Mouse (Mus musculus): ENCODE measurements around the gene Olfr669.
"Not testable (repeated sequence)": the region's sequence is repeated elsewhere in the genome, so short reads cannot be mapped to it uniquely, and the experiment has no call there.

Olfr669 gene

DNA sequence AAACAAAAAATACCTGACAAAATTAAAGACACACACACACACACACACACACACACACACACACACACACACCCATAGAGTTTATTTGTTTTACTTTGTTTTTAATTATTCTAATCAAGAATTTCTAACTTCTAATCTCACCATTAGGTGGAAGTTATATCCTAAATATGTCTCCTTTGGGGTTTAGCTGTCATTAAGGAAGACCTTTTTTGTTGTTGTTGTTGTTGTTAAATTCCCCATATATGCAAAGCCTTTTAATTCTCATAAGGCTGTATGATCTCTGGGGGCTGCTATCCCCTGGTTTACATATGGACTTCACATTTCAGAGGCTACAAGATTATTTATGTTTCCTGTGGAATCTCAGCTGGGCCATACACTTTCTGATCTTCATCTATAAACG lies at the start of gene Olfr669:
Gene Olfr669, plus strand, starts transcription at position 301 of the 400 bp plus-strand sequence.
- in situ Hi-C loops (cut with MboI; ENCODE audit: low pct_unique_long_range_greater_than_20kb in 1 of 2, low sequenced_read_pairs in 2 of 2, unreplicated experiment in 1 of 2): no loop called here

DNA sequence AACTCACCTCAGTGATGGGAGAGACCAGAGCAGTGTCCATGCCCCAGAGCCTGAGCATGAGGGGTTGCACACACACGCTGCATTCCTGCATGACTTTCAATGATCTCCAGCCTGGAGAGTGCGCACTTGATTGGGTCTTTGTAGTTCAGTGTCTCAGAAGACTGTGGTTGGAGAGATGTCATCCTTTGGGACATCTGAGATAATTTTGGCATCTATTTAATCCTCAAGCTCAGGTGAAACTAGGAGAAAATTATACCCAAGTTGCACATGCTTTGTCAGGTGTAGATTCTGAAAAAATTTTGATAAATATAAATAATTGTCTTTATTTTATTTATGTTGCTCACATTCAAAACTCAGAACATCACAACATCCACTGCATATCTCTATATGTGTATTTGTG lies 38.2 kb upstream of the Olfr669 start, which contains the start of gene Olfr666:
Gene Olfr666, minus strand, starts transcription at position 101 of the 400 bp plus-strand sequence.
- in situ Hi-C loops (cut with MboI; ENCODE audit: low pct_unique_long_range_greater_than_20kb in 1 of 2, low sequenced_read_pairs in 2 of 2, unreplicated experiment in 1 of 2): no loop called here

DNA sequence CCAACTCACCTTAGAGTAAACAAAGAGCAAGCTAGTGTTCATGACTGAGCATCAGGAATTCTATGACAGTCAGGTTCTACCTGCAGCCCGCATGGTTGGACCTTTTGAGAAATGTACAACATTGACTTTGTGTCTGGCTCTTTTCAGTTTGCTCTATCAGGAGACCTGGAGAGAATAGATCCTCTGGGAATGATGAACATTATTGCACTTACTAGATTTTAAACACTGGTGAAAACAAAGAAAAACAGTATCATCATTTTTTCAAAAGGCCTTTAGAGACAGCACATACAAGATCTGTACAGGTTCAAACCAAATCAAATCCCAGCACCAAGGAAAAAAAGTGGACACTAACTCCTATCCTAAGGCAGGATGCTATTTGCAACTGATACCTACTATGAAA lies 12.7 kb upstream of the Olfr669 start, which contains the start of gene Olfr667:
Gene Olfr667, minus strand, starts transcription at position 101 of the 400 bp plus-strand sequence.
- in situ Hi-C loops (cut with MboI; ENCODE audit: low pct_unique_long_range_greater_than_20kb in 1 of 2, low sequenced_read_pairs in 2 of 2, unreplicated experiment in 1 of 2): no loop called here

DNA sequence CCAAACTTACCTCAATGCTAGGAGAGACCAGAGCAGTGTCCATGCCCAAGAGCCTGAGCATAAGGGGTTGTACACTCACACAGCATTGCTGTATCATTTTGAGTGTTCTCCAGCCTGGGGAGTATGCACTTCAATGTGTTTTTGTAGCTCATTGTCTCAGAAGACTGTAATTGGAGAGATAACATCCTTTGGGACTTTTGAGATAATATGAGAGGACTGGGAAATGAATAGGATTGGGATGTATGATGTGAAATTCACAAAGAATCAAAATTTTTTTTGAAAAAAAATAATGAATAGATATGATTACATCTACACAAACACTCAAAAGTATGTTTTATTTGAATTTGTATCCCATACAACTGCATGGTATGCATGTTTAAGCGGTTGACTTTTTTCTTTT lies 6.1 kb upstream of the Olfr669 start, which contains the start of gene Olfr668:
Gene Olfr668, minus strand, starts transcription at position 101 of the 400 bp plus-strand sequence.
- in situ Hi-C loops (cut with MboI; ENCODE audit: low pct_unique_long_range_greater_than_20kb in 1 of 2, low sequenced_read_pairs in 2 of 2, unreplicated experiment in 1 of 2): no loop called here

DNA sequence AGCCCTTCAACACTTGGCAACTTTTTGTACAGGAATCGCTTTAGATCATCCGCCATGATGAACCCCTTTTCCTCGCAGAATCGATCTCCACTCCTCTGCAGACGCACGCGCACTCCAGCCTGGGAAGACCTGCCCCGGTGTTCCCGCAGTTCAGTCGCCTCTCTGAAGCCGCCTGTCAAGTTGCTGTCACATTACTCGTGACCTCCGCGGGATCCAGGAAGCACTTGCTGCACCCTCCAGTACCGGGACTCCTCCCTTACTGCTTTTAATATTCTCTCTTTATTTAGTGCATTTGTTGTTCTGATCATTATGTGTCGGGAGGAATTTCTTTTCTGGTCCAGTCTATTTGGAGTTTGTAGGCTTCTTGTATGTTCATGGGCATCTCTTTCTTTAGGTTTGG lies 16.2 kb downstream of the Olfr669 start:
- in situ Hi-C loops (cut with MboI; ENCODE audit: low pct_unique_long_range_greater_than_20kb in 1 of 2, low sequenced_read_pairs in 2 of 2, unreplicated experiment in 1 of 2): not testable (repeated sequence)

DNA sequence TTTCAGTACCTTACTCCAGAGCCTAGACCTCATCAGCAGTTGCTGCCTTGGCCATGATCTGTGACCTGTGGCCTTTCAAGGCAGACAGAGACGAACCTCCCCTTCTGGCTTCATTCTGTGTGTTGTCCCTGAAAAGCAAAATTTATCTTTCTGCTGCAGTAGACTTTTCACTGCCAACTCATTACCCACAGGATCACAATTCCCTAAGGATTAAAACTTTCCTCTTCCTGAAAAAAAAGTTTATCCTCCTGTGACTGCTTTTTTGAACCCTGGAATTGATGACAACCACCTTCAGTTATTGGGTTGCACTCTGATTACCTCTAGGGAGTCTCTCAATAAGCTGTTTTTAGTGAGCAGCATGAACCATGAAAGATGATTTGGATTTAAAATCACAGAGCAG lies 28.5 kb downstream of the Olfr669 start, which contains the start of gene Olfr670:
Gene Olfr670, minus strand, starts transcription at position 101 of the 400 bp plus-strand sequence.
- in situ Hi-C loops (cut with MboI; ENCODE audit: low pct_unique_long_range_greater_than_20kb in 1 of 2, low sequenced_read_pairs in 2 of 2, unreplicated experiment in 1 of 2): no loop called here

DNA sequence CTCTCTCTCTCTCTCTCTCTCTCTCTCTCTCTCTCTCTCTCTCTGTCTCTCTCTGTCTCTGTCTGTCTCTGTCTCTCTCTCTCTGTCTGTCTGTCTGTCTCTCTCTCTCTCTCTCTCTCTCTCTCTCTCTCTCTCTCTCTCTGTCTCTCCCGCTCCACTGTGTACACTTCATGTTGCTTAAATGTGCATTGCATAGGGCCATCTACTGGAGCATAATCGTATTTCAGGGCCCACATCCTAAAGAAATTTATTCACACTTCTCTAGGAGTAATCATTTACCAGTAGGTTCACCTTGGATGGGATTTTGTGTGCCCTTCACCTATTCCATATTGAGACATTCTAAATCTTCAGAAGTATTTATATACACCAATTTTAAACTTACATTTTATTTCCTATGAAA lies 38.5 kb downstream of the Olfr669 start:
- in situ Hi-C loops (cut with MboI; ENCODE audit: low pct_unique_long_range_greater_than_20kb in 1 of 2, low sequenced_read_pairs in 2 of 2, unreplicated experiment in 1 of 2): not testable (repeated sequence)

DNA sequence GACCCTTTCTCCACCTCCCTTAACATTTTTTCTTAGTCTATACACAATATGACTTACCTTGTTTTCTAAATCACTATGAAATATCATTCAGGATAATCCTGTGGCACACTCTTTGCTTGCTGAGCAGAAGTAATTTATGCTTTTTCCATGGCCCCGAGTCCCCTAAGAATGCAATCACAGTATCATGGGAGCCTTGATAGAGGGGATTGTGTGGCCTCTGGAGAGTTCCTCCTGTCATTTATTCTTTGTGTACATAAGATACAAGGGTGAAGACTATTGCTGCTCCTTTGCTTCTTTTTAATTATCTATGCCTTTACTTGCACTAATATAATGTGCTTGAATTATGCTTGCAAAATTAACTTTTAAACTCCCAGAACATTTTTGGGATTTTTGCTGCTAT lies 45.0 kb downstream of the Olfr669 start, which contains the start of gene Olfr671:
Gene Olfr671, minus strand, starts transcription at position 101 of the 400 bp plus-strand sequence.
- in situ Hi-C loops (cut with MboI; ENCODE audit: low pct_unique_long_range_greater_than_20kb in 1 of 2, low sequenced_read_pairs in 2 of 2, unreplicated experiment in 1 of 2): no loop called here
